Mouse (Mus musculus): ENCODE results near the gene Mrpl33.

- no peak for TF ChIP-seq POLR2A (IDR thresholded peaks at IDR 0.05; ENCODE audit: borderline replicate concordance, insufficient read depth, low read length)
- TF ChIP-seq CTCF (IDR thresholded peaks at IDR 0.05; ENCODE audit: borderline replicate concordance, insufficient read depth, low read depth, low read length), result no peak
These were observed 71.7 kb downstream of the Mrpl33 start for GRCm38 (mm10) chr5:31668325-31668968.
